In the genomic region with DNA sequence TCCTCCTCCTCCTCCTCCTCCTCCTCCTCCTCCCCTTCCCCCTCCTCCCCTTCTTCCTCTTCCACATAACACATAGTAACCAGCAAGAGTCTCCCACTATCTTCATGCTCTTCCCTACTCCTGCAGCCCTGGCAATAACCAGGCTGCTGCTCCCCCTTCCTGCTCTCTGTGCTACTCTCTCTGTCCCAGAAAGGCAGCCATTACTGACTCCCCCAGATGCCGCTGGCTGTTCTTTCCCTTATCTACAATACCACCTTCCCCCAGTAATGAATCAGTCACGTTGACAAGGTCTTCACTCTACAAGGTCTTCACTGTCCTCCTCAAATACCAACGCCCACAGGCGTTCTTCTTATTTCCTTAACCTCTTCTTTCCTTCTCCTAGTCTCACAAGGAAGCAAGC, we compare ENCODE assay signal across 16 mouse cellular contexts. TPM values are rescaled to one million over a fixed set of nuclear protein-coding genes. Genes with fewer than 3 reads are reported as not detected.
A peak's percentile ranks its signal among the peaks of the same experiment; 100 is the strongest.
DNase-seq lines count a peak whose midpoint lies in the region; ATAC-seq lines count a peak whose summit lies in the region.
"Had no signal": no experiment of that assay in that cellular context is flagged by ENCODE, and none has a peak within 500 bp of the region (broad histone marks: within the 10 kb centered on the region; RNA-seq: fewer than 3 reads in every experiment).

No protein-coding gene starts in this region.

- H3K36me3 ChIP-seq in kidney, embryonic 16.5 days (ENCODE audit: insufficient read depth, low read length): no peaks in the 10 kb centered on the region
- H3K36me3 ChIP-seq: embryonic facial prominence, embryonic 15.5 days had no signal

- no peak overlapping the region for H3K27ac ChIP-seq in kidney, embryonic 16.5 days (ENCODE audit: low read length)
- H3K27ac ChIP-seq: embryonic facial prominence, embryonic 15.5 days; macrophage had no signal

- H3K9me3 ChIP-seq in kidney, embryonic 16.5 days (ENCODE audit: low read length): no peaks in the 10 kb centered on the region
- H3K9me3 ChIP-seq: embryonic facial prominence, embryonic 15.5 days had no signal

- no peaks in the 10 kb centered on the region for H3K27me3 ChIP-seq in kidney, embryonic 16.5 days (ENCODE audit: insufficient read depth, low read length)
- H3K27me3 ChIP-seq: embryonic facial prominence, embryonic 15.5 days had no signal

- 0 out of 2 replicates have a peak, but pooled peaks have one; percentile 46 for ATAC-seq in kidney, embryonic 16.5 days (ENCODE audit: low FRiP score, low TSS enrichment)
- ATAC-seq in megakaryocyte progenitor cell, adult 5-6 weeks (replicated peaks; ENCODE audit: poor library complexity): peak; percentile 85

- H3K4me1 ChIP-seq in kidney, embryonic 16.5 days (ENCODE audit: insufficient read depth, low read length): peaks cover 16% of the 10 kb centered on the region

- DNase-seq in adrenal gland, adult (ENCODE audit: inconsistent age in 2 of 2, low spot score in 1 of 2): peak; percentile 21 to 59
- DNase-seq in adrenal gland, postnatal 4 days (ENCODE audit: low spot score in 2 of 2): no peak
- no peak for DNase-seq in kidney, adult 18-20 months
- peak; percentile 9 for DNase-seq in embryo, embryonic 11 days
- no peak for DNase-seq in thymus, postnatal 4 days
- DNase-seq in natural killer cell, adult 2 months (ENCODE audit: low spot score in 2 of 2): no peak
- DNase-seq: cerebellum, adult 11 months; kidney, postnatal 10 days; retina, postnatal 1 day had no signal

- no peak overlapping the region for H3K4me2 ChIP-seq in kidney, embryonic 16.5 days (replicated peaks; ENCODE audit: low read depth, low read length)
- H3K4me2 ChIP-seq: embryonic facial prominence, embryonic 15.5 days had no signal

- no peak overlapping the region for H3K4me3 ChIP-seq in kidney, embryonic 16.5 days (ENCODE audit: low read length)
- H3K4me3 ChIP-seq: embryonic facial prominence, embryonic 15.5 days had no signal

- WGBS in kidney, embryonic 16.5 days: 14% methylated on average over 4 of the region's 4 CpGs

- no peak overlapping the region for H3K9ac ChIP-seq in kidney, embryonic 16.5 days (replicated peaks; ENCODE audit: low read length)
- H3K9ac ChIP-seq: embryonic facial prominence, embryonic 15.5 days had no signal

RNA-seq across cellular contexts. Expression of a gene that starts 27.5 kb away (rescaled TPM):
- total RNA-seq in adrenal gland, postnatal 4 days (2021): not detected
- polyA plus RNA-seq in kidney, embryonic 16.5 days (2015; fragmentation: Nextera tagmentation; extraction: Ambion mirVana): 0.05 TPM in 1 of 2 replicates, not detected in the other
- total RNA-seq in megakaryocyte progenitor cell, adult 5-6 weeks (2015): not detected in 2 replicates
- not detected in 2 replicates for total RNA-seq in megakaryocyte progenitor cell, adult 5-6 weeks (2017)
- total RNA-seq: heart, adult 8-10 months; monocyte, adult 5-6 weeks had no signal
- polyA plus RNA-seq: hindbrain, embryonic 11.5 days; macrophage had no signal

Comparison
In these comparisons a context has a peak if more than half of its experiments do, and no peak if none do; other contexts are left out.
1. DNase-seq: peak in adrenal gland, adult (2 of 2) and embryo, embryonic 11 days (single experiment); none in adrenal gland, postnatal 4 days (0 of 2), kidney, adult 18-20 months (single experiment), thymus, postnatal 4 days (single experiment) and natural killer cell, adult 2 months (0 of 2).